ENCODE assay signal across 15 mouse cellular contexts in the genomic region with DNA sequence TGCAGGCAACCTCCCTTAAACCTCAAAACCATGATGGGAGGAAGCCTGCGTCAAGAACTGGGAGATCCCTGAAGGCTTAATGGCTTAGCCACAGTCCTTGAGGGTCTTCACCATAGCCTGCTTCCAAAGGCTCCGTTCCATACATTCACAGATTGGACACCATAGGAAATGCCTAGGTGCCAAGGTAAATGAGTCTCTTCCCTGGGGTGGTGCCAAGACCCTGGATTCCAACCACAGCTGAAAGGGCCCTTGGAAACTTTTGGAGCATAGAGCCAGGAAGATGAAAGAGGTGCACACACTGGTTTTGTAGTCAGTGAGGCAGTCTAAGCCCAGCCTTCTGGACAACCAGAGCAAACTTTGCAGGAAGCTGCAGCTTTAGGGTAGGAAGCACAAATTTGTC.
A peak's percentile ranks its signal among the peaks of the same experiment; 100 is the strongest.
DNase-seq lines count a peak whose midpoint lies in the region; TF ChIP-seq lines count a peak whose summit lies in the region.
"Had no signal": no experiment of that assay in that cellular context is flagged by ENCODE, and none has a peak within 500 bp of the region (broad histone marks: within the 10 kb centered on the region; RNA-seq: fewer than 3 reads in every experiment).

No protein-coding gene starts in this region.

- no peak for TF ChIP-seq POLR2A in heart, adult 2 months (IDR thresholded peaks at IDR 0.05; ENCODE audit: insufficient read depth, low read depth, low read length)

- TF ChIP-seq EP300 in heart, adult 2 months (IDR thresholded peaks at IDR 0.05; ENCODE audit: insufficient read depth, low read depth, low read length): no peak

- no peak overlapping the region for H3K27ac ChIP-seq in heart, adult 2 months
- H3K27ac ChIP-seq: embryonic facial prominence, embryonic 13.5 days; embryonic facial prominence, embryonic 15.5 days; forebrain, embryonic 10.5 days; forebrain, embryonic 12.5 days had no signal

- no peaks in the 10 kb centered on the region for H3K4me1 ChIP-seq in heart, adult 2 months (ENCODE audit: control insufficient read depth, insufficient read depth, low read length)
- H3K4me1 ChIP-seq: embryonic facial prominence, embryonic 13.5 days; embryonic facial prominence, embryonic 15.5 days; forebrain, embryonic 10.5 days; forebrain, embryonic 12.5 days had no signal

- no peak overlapping the region for H3K9ac ChIP-seq in heart, adult 2 months (ENCODE audit: low read depth, low read length)
- H3K9ac ChIP-seq: embryonic facial prominence, embryonic 13.5 days; embryonic facial prominence, embryonic 15.5 days; forebrain, embryonic 12.5 days had no signal

- H3K79me2 ChIP-seq in heart, adult 2 months (replicated peaks; ENCODE audit: control insufficient read depth, insufficient read depth, low read length): no peaks in the 10 kb centered on the region

- WGBS in heart, adult 2 months: 83% methylated on average over 2 of the region's 2 CpGs

- no peak overlapping the region for H3K4me3 ChIP-seq in heart, adult 2 months
- H3K4me3 ChIP-seq: embryonic facial prominence, embryonic 13.5 days; embryonic facial prominence, embryonic 15.5 days; erythroblast, embryonic 14.5 days; forebrain, embryonic 10.5 days; forebrain, embryonic 12.5 days had no signal

- H3K36me3 ChIP-seq in heart, adult 2 months (ENCODE audit: control insufficient read depth, insufficient read depth, low read length): no peaks in the 10 kb centered on the region
- H3K36me3 ChIP-seq: embryonic facial prominence, embryonic 13.5 days; embryonic facial prominence, embryonic 15.5 days; forebrain, embryonic 10.5 days; forebrain, embryonic 12.5 days had no signal

- intact Hi-C loops in heart, adult 2 months (cut with DNase I): no loop called here

- DNase-seq in cerebellum, postnatal 14 days: peak; percentile 31 to 48
- DNase-seq in cerebellum, adult 9-10 months: no peak
- DNase-seq in heart, adult 11 months: peak; percentile 83
- no peak for DNase-seq in heart, adult 2 months
- DNase-seq: adrenal gland, adult 2 months; adrenal gland, postnatal 10 days; adrenal gland, postnatal 25 days; cerebellum, adult 11 months; cerebellum, adult 9-11 months; embryo, embryonic 11 days had no signal

- no peaks in the 10 kb centered on the region for H3K27me3 ChIP-seq in heart, adult 2 months (ENCODE audit: control insufficient read depth, insufficient read depth, low read length)
- H3K27me3 ChIP-seq: embryonic facial prominence, embryonic 13.5 days; embryonic facial prominence, embryonic 15.5 days; forebrain, embryonic 12.5 days had no signal

- no peak for TF ChIP-seq CTCF in heart, adult 2 months (IDR thresholded peaks at IDR 0.05)

Comparison
In these comparisons a context has a peak if more than half of its experiments do, and no peak if none do; other contexts are left out.
1. DNase-seq: peak in cerebellum, postnatal 14 days (2 of 2) and heart, adult 11 months (single experiment); none in cerebellum, adult 9-10 months (single experiment) and heart, adult 2 months (0 of 2).